10 mouse cellular contexts compared by ENCODE assay signal in the genomic region with DNA sequence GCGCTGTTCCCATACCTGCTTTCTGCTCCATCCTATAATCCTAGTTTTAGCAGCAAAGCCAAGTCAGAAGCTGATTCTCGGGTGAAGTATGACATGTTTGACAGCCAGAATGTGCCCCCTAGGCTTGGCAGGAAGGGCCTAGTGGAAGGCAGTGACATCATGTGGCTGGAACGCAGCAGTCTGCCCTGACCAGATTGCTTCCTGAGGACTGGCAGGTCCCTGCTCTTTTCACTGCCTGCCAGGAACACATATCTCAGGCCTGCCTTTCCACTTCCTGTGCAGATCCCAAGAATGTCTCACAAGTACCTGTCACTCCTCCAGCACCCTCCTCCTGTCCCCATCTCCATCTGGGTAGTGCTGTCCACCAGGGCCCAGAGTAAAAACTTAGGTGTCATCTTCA. TPM values are rescaled to one million over a fixed set of nuclear protein-coding genes. Genes with fewer than 3 reads are reported as not detected.
A peak's percentile ranks its signal among the peaks of the same experiment; 100 is the strongest.
DNase-seq lines count a peak whose midpoint lies in the region; ATAC-seq and TF ChIP-seq lines count a peak whose summit lies in the region.
"Had no signal": no experiment of that assay in that cellular context is flagged by ENCODE, and none has a peak within 500 bp of the region (broad histone marks: within the 10 kb centered on the region; RNA-seq: fewer than 3 reads in every experiment).

No protein-coding gene starts in this region.

- no peaks in the 10 kb centered on the region; the same call in 1 of the 2 replicates for H3K36me3 ChIP-seq in kidney, adult 2 months (ENCODE audit: control insufficient read depth, insufficient read depth, low read length)
- peaks cover 44% of the 10 kb centered on the region; the same call in 1 of the 2 replicates for H3K36me3 ChIP-seq in kidney, embryonic 16.5 days (ENCODE audit: insufficient read depth, low read length)
- peaks cover 47% of the 10 kb centered on the region for H3K36me3 ChIP-seq in heart, postnatal 0 days (replicated peaks; ENCODE audit: control insufficient read depth, insufficient read depth, low read length)
- peaks cover 6% of the 10 kb centered on the region; the same call in 1 of the 2 replicates for H3K36me3 ChIP-seq in hindbrain, embryonic 11.5 days (ENCODE audit: control insufficient read depth, insufficient read depth, low read length)

- no peak for ATAC-seq in kidney, embryonic 16.5 days (ENCODE audit: low FRiP score, low TSS enrichment)
- peak; percentile 85 for ATAC-seq in heart, postnatal 0 days (ENCODE audit: insufficient read depth, low read depth)
- ATAC-seq in erythroblast, adult 5-6 weeks (replicated peaks; ENCODE audit: low FRiP score, poor library complexity, severe bottlenecking) = no peak
- ATAC-seq in CD4-positive, CD25-positive, alpha-beta regulatory T cell, adult 4 months = no peak
- no peak for ATAC-seq in hindbrain, embryonic 11.5 days (ENCODE audit: low FRiP score)

- WGBS in kidney, adult 2 months = 64% methylated on average over 3 of the region's 3 CpGs
- 65% methylated on average over 3 of the region's 3 CpGs for WGBS in kidney, embryonic 16.5 days
- WGBS in heart, postnatal 0 days = 22% methylated on average over 3 of the region's 3 CpGs
- WGBS in hindbrain, embryonic 11.5 days = 80% methylated on average over 3 of the region's 3 CpGs

- peaks cover 1% of the 10 kb centered on the region; the same call in 1 of the 2 replicates for H3K4me1 ChIP-seq in kidney, adult 2 months (ENCODE audit: control insufficient read depth, insufficient read depth, low read length)
- no peaks in the 10 kb centered on the region for H3K4me1 ChIP-seq in kidney, embryonic 16.5 days (ENCODE audit: insufficient read depth, low read length)
- H3K4me1 ChIP-seq in embryonic fibroblast, embryonic 13.5 days (ENCODE audit: control insufficient read depth, insufficient read depth, low read length) = no peaks in the 10 kb centered on the region
- H3K4me1 ChIP-seq in heart, postnatal 0 days (ENCODE audit: control insufficient read depth, insufficient read depth) = peaks cover 39% of the 10 kb centered on the region
- H3K4me1 ChIP-seq in hindbrain, embryonic 11.5 days (replicated peaks; ENCODE audit: control insufficient read depth, insufficient read depth, low read length) = no peaks in the 10 kb centered on the region
- H3K4me1 ChIP-seq: liver, embryonic 15.5 days had no signal

- peak; percentile 60; the same call in 1 of the 2 replicates for TF ChIP-seq EP300 in heart, postnatal 0 days (IDR thresholded peaks at IDR 0.05; ENCODE audit: low read depth)

- H3K27me3 ChIP-seq in kidney, adult 2 months (replicated peaks; ENCODE audit: control insufficient read depth, insufficient read depth, low read length) = no peaks in the 10 kb centered on the region
- H3K27me3 ChIP-seq in kidney, embryonic 16.5 days (ENCODE audit: insufficient read depth, low read length) = no peaks in the 10 kb centered on the region
- H3K27me3 ChIP-seq in heart, postnatal 0 days (ENCODE audit: control insufficient read depth, insufficient read depth, low read length) = no peaks in the 10 kb centered on the region
- H3K27me3 ChIP-seq in hindbrain, embryonic 11.5 days (ENCODE audit: control insufficient read depth, insufficient read depth, low read length) = no peaks in the 10 kb centered on the region
- H3K27me3 ChIP-seq: liver, embryonic 15.5 days had no signal

- H3K9ac ChIP-seq in kidney, embryonic 16.5 days (replicated peaks; ENCODE audit: low read length) = no peak overlapping the region
- H3K9ac ChIP-seq in heart, postnatal 0 days (replicated peaks; ENCODE audit: low read depth, low read length) = peak overlapping the region; percentile 47; the same call in 1 of the 2 replicates
- H3K9ac ChIP-seq in hindbrain, embryonic 11.5 days (ENCODE audit: low read depth, low read length) = no peak overlapping the region
- H3K9ac ChIP-seq: hindbrain, embryonic 14.5 days; liver, embryonic 15.5 days had no signal

- peak; percentile 57 for DNase-seq in kidney, adult 2 months
- peak; percentile 94 for DNase-seq in heart, postnatal 0 days (ENCODE audit: low spot score)
- peak; percentile 44 to 70 for DNase-seq in lung, postnatal 4 days
- no peak for DNase-seq in hindbrain, embryonic 11.5 days (ENCODE audit: low spot score)

- no peaks in the 10 kb centered on the region for H3K9me3 ChIP-seq in kidney, embryonic 16.5 days (ENCODE audit: low read length)
- no peaks in the 10 kb centered on the region for H3K9me3 ChIP-seq in heart, postnatal 0 days (replicated peaks; ENCODE audit: control insufficient read depth, low read length)
- H3K9me3 ChIP-seq in hindbrain, embryonic 11.5 days (ENCODE audit: control insufficient read depth, low read length) = no peaks in the 10 kb centered on the region
- H3K9me3 ChIP-seq: liver, embryonic 15.5 days had no signal

- H3K4me3 ChIP-seq in kidney, adult 2 months (ENCODE audit: insufficient read depth, low read depth, low read length) = no peak overlapping the region
- no peak overlapping the region for H3K4me3 ChIP-seq in kidney, embryonic 16.5 days (ENCODE audit: low read length)
- no peak overlapping the region for H3K4me3 ChIP-seq in embryonic fibroblast, embryonic 13.5 days (ENCODE audit: insufficient read depth, low read length)
- H3K4me3 ChIP-seq in heart, postnatal 0 days (ENCODE audit: low read depth, low read length) = peak overlapping the region; percentile 34
- H3K4me3 ChIP-seq in hindbrain, embryonic 11.5 days (ENCODE audit: low read depth, low read length) = no peak overlapping the region
- H3K4me3 ChIP-seq: liver, embryonic 15.5 days had no signal

- no peak overlapping the region for H3K27ac ChIP-seq in kidney, adult 2 months (ENCODE audit: insufficient read depth, low read depth, low read length)
- H3K27ac ChIP-seq in kidney, embryonic 16.5 days (ENCODE audit: low read length) = no peak overlapping the region
- no peak overlapping the region for H3K27ac ChIP-seq in embryonic fibroblast, embryonic 13.5 days (ENCODE audit: insufficient read depth, low read length)
- H3K27ac ChIP-seq in heart, postnatal 0 days (ENCODE audit: low read depth) = peak overlapping the region; percentile 100
- H3K27ac ChIP-seq in hindbrain, embryonic 11.5 days (ENCODE audit: low read depth, low read length) = no peak overlapping the region
- H3K27ac ChIP-seq: hindbrain, embryonic 14.5 days; liver, embryonic 15.5 days had no signal

- no peak for TF ChIP-seq CTCF in kidney, adult 2 months (conservative IDR thresholded peaks at IDR 0.05; ENCODE audit: insufficient read depth, insufficient read length, low read depth, low read length)
- peak; percentile 6; the same call in 1 of the 2 replicates for TF ChIP-seq CTCF in embryonic fibroblast, embryonic 13.5 days (IDR thresholded peaks at IDR 0.05; ENCODE audit: borderline replicate concordance, insufficient read depth, low read length)
- TF ChIP-seq CTCF in heart, postnatal 0 days (IDR thresholded peaks at IDR 0.05; ENCODE audit: low read depth) = peak; percentile 41

- H3K4me2 ChIP-seq in kidney, embryonic 16.5 days (replicated peaks; ENCODE audit: low read depth, low read length) = no peak overlapping the region
- H3K4me2 ChIP-seq in heart, postnatal 0 days (ENCODE audit: low read depth, low read length) = peak overlapping the region; percentile 61
- no peak overlapping the region for H3K4me2 ChIP-seq in hindbrain, embryonic 11.5 days (replicated peaks; ENCODE audit: low read depth, low read length)
- H3K4me2 ChIP-seq: hindbrain, embryonic 14.5 days; liver, embryonic 15.5 days had no signal

- TF ChIP-seq POLR2A in kidney, adult 2 months (IDR thresholded peaks at IDR 0.05; ENCODE audit: low read depth, low read length) = no peak
- TF ChIP-seq POLR2A in embryonic fibroblast, embryonic 13.5 days (IDR thresholded peaks at IDR 0.05; ENCODE audit: low read depth, low read length) = no peak

RNA-seq across cellular contexts. Expression of a gene that starts 27.8 kb away (rescaled TPM):
- polyA plus RNA-seq in kidney, adult 2 months (2012; rRNA removed) = 38.6 and 43.7 TPM in 2 replicates
- polyA plus RNA-seq in kidney, embryonic 16.5 days (2015; fragmentation: Nextera tagmentation; extraction: Ambion mirVana) = 44.2 and 46.6 TPM in 2 replicates
- 62.5 and 68.0 TPM in 2 replicates for polyA plus RNA-seq in embryonic fibroblast, embryonic 13.5 days (2011; ENCODE audit: insufficient read length, low read depth, missing spikeins)
- total RNA-seq in heart, postnatal 0 days (2014; rRNA removed; ENCODE audit: low replicate concordance) = 12.1 and 51.4 TPM in 2 replicates
- polyA plus RNA-seq in heart, postnatal 0 days (2015; fragmentation: Nextera tagmentation; extraction: Ambion mirVana) = 33.1 and 33.9 TPM in 2 replicates
- total RNA-seq in erythroblast, adult 5-6 weeks (2015; ENCODE audit: low replicate concordance) = 32.9 and 33.6 TPM in 2 replicates
- total RNA-seq in erythroblast, adult 5-6 weeks (2017; ENCODE audit: low replicate concordance) = 64.8 and 87.7 TPM in 2 replicates
- polyA plus RNA-seq in CD4-positive, CD25-positive, alpha-beta regulatory T cell, adult 4 months (2017; shearing (Covaris generic)) = 10 to 100 TPM; 23.6 to 32.4 TPM
- polyA plus RNA-seq in hindbrain, embryonic 11.5 days (2014; fragmentation: Nextera tagmentation; extraction: Ambion mirVana) = 27.7 and 35.5 TPM in 2 replicates
